Mouse (Mus musculus) embryonic fibroblast, embryonic 13.5 days (primary cell): ENCODE data around the gene Cpped1.

Experiments used
- CTCF ChIP-seq: IDR thresholded peaks from 2 replicates; pipeline ENCODE4 v1.5.1; 2011; ENCODE audit warnings: mild to moderate bottlenecking, control low read depth, low read length, moderate library complexity, borderline replicate concordance; ENCODE audit not compliant: insufficient read depth
- POLR2A ChIP-seq: IDR thresholded peaks from 2 replicates; pipeline ENCODE4 v1.6.1; 2011; ENCODE audit warnings: low read depth, mild to moderate bottlenecking, control low read depth, low read length, moderate library complexity

GRCm38 (mm10) chr16:11905216-11905615 lies 4.0 kb downstream of the Cpped1 start:
- no peak for TF ChIP-seq CTCF
- TF ChIP-seq POLR2A, result no peak
